Mouse (Mus musculus): Measurements from ENCODE around the gene Galnt18.

Gene Galnt18

DNA sequence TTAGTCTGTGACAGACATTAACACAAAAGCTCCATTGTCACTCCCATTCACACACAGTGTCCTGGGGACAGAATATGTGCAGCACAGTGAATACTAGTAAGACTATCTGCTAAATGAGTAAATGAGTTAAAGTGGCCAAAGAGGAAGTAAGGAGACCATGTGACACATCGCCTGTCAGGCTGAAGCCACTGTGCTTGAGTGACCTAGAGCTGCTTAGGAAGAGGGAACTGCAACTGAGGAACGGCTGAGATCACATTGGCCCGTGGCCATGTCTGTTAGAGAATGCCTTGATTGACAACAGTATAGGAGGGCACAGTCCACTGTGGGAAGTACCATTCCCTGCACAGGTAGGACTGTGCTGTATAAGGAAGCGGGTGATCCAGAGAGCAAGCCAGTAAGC, 67.0 kb downstream of the Galnt18 start:
- no peak for DNase-seq

DNA sequence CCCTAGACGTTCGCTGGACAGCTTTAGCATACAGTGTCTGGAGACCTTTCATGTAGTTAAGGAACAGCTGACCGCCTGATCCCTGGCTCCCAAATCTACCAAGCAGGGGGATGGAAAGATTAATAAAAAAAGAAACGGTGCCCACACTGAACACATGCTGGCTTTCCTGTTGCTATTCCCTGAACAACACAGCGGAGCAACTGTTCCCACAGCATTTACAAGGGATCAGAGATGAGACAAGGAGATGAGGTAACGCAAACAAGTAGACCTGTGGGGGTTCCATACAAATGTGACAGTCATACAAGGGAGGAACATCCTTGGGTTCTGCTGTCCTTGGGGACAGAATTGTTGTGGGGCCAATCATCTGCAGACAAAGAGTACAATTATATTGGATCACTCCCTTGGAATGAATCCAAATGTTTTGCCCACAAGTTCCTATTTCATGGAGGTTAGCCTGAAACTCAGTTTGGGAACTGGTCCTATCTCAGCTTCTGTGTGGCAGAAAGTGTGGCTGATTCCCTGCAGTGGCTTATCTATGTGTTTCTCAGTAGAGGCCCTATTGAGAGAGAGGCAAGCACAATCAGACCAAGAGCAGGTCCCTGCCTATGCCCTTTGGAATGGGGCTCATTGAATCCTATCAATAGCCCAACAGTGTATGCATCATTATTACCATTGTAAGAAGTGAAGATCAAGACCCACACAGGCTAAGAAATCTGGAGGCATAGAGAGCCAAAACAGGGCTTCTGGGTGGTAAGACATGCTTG, 68.5 kb downstream of the Galnt18 start:
- no peak for DNase-seq

DNA sequence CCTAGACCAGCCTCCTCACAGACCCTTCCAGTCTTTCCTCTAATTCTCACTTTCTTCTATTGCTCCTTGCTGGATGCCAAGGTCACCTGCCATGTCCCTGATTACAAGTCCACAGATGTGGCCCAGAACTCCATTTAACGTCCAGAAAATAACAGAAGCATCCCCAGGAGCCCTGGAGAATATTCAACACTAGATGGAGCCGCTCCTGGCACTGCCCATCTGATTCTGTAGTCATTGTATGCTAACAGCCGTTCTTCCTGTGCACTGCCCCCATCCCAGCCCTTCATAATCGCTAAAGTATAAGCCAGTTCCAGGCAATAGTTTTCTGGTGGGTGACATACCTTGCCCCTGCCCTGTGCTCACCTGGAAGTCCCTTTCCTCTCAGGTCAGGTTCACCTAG, 69.5 kb downstream of the Galnt18 start:
- DNase-seq = no peak

DNA sequence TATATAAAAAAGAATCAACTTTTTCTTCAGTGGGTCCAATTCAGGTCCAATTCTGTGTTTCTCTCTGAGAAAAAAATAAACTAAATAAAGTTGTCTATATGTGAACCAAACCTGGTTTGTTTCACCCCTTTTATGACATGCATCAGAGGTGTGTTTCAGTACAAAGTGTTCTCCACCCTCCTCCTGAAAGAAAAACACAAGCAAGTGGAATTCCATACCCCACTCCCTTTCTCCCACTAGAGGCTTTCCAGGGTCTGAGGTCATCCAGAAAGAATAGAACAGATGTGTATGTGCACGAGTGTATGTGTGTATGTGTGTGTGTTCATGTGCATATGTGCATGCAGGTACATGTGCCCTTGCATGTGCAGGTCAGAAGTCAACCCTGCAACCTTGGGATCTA, 71.2 kb downstream of the Galnt18 start:
- DNase-seq = no peak

DNA sequence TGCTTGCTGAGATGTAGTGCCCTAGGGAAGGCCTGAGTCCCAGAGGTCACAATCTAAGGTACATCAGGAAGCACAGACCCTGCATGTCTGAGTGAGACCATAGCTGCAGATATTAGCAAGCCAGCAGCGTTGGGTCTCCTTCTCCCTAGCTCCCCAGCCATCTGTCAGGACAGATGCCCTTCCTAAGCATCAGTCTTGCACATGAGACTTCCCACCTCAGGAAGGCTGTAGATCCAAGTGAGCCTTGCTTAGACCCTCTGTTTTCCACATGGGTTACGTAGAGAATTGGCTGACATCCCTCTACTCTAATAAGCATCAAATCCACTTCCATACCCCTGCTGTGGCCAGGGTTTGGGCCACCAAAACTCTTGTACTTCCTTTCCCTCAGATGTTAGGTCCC, 76.8 kb downstream of the Galnt18 start:
- DNase-seq = no peak

DNA sequence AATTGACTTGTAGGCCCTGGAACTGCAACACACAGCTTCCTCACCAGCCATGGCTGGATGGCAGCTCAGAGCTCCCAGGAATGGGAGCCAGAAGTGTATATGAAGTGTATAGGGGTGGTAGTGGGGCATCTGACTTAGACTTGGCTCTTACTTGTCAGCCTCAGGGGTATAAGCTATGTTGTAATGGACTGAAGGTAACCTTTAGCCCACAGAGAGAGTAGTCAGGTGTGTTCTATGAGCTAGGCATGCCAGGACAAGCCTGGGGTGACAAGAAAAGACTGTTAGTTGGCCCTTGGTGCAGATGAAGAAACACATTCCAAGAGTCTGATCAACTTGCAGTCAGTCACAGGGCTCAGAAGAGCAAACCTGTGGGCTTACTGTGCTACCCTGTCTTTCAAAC, 78.0 kb downstream of the Galnt18 start:
- no peak for DNase-seq

DNA sequence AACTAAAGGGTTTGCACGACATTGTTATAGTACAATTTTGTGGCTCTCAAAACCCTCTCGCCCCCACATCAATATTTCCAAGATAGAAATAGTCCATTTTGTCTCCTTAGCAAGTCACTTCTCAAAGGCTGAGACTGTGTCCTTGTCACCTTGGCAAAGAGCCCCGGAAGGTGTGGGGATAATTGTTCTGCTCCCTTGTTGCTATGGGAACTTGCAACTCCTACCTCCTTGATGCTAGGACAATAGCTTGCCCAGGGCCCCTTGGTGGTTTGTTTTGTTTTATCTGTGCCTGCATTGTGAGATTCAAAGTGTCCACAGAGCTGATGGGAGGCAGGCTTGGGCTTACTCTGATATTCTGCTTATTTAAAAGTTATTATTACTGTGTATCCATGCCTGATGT, 80.3 kb downstream of the Galnt18 start:
- DNase-seq = no peak

DNA sequence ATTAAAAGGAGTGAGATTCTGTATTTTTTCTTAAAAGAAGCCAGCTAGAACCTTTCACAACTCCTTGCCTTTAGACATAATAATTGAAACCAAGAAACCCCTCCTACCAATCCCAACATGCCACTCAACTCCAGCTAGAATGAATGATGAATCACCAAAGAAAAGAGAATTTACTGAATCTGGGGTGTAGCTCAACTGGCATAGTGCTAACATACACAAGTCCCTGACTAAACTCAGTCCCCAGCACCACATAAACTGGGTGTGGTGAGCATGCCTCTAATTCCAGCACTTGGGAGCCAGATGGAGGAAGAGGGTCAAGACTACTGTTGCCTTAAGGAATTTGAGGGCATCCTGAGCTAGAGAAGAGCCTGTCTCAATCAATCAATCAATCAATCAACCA, 83.6 kb downstream of the Galnt18 start:
- DNase-seq = no peak

DNA sequence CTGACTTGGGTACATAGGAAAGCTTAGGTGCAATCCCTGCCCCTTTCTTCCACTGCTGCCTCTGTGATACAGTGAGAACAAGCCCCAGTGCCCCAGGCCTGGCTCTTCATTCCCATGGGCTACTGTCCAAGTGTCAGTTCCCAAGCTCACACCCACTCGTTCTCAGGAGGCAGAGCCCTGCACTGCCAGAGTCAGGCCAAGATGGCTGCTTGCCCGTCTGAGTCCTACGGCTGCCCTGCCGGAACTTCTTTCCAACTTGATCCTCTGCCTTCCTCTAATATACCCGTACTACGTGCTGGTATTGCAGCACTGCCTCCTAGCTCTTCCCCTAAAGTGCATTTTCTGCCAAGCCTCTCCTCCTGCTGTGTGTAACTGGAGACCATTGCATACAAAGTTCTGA, 85.5 kb downstream of the Galnt18 start:
- DNase-seq = no peak

DNA sequence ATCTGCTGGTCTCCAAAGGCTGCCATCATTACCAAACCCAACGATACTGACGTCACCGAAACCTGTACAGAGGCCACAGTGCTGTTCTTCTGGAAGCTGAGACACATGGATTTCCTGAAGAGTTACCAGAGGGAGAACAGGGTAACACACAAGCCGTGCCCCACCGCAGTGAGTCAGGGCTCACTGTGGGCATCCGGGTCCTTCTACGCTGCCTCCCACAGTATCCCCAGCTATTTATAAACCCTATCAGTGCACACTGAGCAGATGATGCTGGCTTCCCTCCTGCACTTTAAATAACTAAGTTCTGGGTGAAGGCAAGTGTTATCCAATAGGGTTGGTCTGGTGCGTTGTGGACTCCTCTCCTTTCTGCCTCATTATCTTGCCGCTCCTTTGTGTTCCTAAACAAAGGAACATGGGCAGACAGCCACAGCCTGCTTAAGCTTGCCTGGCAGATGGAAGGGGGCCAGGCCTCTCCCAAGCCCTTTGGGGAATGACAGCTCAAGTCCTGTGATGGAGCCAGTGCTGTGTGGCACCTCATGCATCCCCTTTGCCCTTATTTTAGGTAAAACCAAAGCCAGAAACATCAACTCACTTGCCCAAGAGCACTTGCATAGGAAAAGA, 87.0 kb downstream of the Galnt18 start:
- DNase-seq = no peak

DNA sequence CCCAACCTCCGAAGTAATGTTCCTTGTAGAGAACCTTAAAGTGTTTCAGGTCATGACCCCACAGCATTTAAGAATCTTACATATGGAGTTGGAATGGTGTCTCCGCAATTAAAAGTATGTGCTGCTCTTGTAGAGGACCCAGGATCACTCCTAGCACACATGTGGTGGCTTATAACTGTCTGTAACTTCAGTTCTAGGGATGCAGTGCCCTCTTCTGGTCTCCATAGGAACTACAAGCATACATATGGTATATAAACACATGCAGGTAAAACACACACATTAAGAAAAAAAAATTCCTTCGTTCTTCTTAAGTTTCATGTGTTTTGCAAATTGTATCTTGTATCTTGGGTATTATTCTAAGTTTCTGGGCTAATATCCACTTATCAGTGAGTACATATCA, 99.7 kb downstream of the Galnt18 start:
- no peak for DNase-seq

DNA sequence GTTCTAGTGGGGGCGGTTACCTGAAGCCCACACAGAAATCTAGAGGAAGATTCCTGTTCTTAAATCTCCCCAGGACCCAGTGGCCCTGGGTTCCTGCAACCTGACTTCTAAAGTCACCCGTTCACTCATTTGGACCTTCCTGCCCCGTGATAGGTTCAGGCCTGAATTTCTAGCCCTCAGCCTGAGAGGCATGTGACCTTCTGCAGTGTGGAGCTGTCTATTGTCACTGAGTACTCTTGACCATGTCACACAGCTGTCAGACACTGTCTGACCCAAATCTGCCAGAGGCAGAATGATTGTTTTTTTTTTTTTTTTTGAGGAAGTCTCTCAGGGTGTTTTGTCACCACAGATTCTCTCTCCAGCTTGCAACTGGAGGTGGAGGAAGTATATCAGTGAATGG, 103.3 kb downstream of the Galnt18 start:
- no peak for DNase-seq

DNA sequence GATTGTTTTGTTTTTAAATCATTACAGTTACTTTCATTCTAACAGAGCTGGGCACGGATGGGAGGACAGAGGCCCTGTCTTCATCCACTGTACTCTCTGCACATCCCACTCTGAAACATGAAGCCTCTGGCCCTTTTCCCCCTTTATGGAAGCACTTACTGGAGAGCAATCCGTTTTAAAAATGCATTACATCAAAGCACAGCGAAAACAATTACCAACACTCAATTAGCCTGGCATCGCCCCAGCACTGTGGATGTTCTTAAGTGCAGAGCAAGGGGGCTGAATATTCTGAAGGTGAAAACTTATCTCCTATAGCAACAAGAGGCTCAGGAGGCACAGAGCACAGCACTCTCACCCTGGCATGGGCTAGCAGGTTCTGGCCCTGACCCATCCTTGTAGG, 107.3 kb downstream of the Galnt18 start:
- no peak for DNase-seq

DNA sequence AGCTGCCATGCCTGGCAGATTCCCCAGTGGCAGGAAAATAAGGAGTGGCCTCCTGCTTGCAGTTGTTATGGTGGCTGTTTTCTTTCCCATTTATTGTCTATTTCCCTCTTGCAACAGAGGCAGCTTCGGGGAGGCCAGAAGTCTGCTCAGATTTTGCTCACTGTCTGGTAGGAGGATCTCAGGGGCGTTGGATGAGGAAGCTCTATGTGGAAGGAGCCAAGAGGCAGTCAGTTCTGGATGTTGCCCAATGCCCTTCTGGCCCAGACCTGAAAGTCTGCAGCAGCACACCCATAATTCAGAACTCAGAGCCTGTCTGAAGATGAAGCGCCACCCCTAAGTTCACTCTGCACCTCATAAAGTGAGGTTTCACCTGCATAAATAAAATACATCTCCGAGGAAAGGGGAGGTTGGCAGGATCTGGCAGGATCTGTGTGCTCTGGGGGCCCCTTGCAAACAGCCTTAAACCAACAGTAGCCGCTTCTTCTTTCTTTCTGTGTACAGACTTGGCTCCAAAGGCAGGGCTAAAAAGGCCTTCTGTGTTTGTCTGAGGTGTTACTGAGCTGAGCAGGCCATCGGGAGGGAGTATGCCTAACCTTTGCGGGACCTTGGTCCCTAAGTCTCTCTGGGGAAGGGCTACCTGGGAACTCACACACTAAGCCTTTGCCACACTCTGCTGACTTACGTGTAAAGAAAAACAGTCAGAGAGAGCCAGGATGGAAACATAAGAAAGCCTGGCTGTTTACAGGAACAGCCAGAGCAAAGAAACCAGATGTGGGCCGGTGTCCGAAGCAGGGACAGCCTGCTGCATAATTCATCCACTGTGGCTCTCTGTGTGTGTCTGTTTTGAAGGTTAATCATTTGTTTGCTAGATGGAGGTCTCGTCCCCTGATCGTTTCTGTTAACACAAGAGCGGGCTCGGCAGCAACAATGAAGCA, 116.4 kb downstream of the Galnt18 start:
- no peak for DNase-seq

DNA sequence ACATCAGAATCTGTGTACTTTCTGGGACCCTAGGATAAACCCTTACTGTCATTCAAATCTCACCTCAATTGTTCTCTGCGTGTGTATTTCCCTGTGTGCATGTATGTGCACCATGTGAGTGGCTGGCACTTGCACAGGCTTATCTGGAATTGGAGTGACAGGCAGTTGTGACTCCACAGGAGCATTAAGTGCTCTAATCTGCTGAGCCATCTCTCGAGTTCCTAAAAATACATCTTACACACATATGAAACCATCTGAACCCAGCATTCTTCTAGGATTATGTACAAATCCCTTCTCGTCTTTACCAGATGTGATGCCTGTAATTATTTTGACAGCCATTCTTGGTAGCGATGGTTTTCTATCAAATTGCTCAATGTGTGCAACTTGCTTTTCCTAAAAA, 121.2 kb downstream of the Galnt18 start:
- no peak for DNase-seq

DNA sequence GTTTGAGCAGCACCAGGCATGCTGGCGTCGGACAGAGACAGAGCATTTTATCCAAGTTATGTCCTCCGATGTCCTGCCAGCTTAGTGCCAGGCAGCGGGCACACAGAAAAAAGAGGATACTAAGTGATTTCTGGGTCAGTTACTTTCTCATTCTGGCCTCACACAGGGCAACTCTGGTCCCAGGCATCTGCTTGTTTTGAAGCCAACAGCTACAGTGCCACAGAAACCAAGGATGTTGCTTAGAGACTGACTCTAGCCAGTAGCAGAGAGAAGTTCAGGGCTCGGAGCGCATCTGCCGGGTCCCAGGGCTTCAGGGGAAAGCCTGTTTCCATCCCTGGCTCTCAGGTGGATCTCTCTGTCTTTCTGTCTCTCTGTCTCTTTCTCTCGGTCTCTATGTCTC, 124.8 kb downstream of the Galnt18 start:
- no peak for DNase-seq

DNA sequence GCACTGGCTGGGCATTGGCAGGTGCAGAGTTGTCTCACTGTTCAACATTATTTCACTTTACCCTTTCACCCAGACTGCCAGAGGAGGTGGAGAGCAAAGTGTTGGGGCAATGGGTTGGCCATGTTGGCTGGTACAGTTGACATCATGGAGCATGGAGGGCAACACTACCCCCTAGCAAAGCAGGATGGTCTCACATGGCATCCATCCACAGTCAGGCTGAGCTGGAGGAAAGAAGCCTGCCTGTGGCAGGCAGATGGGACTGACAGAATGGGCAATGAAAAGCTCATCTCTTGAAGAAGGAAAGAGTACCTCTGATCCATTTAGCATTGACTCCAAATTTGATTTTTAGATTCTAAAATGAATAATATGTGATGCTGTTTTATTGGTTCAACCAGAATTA, 125.3 kb downstream of the Galnt18 start:
- no peak for DNase-seq

DNA sequence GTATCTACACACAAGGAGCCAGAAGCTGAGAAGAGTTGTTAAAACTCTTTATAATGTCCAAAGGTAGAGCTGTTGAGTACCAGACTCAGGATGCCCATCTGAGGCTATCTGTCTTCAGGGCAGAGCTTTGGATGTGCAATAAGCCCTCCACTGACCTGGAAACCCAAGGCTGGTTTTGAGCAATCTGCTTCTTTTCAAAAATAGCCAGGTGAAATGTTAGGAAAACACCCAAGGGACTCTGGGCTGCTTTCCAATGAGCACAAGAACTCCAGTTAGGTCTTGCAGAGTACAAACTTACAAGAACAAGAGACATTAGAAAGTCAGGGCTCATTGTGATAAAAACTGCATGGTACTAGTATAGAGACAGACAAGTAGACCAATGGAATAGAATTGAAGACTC, 135.4 kb downstream of the Galnt18 start:
- no peak for DNase-seq

DNA sequence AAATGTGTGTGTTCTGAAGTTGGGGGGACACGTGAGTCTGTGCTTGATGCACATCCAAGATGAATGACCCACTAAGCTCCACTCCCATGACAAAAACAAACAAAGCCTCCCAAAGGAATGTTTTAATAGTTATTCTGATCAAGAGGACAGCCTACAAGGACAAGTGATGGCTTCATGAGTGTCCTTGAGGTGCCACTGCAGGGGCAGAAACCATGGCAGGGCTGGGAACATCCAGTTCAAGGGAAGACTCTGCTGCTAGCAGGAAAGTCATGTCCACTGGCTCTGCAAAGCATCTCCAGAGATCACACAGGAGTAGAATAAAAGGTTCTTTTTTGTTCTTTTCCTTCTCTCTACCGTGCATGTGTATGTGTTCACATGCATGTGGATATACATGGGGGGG, 140.9 kb downstream of the Galnt18 start:
- DNase-seq = no peak

DNA sequence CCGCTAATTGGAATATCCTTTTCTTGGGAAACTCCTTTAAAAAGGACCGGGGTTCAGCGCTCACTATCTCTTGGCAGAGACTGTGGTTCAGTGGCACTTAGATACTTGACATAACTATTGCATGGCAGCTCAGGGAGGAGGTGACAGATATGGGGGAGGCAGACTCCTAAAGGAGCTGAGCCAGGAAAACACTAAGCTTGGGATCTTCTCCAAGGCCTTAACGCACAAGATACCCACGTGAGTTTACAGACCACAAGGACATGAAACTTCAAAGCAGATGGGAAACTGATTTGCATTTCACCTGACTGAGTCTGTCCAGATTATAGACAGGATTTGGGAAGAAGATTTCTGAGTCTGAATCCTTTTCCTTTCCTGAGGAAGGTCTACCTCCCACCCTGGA, 141.3 kb downstream of the Galnt18 start:
- no peak for DNase-seq

DNA sequence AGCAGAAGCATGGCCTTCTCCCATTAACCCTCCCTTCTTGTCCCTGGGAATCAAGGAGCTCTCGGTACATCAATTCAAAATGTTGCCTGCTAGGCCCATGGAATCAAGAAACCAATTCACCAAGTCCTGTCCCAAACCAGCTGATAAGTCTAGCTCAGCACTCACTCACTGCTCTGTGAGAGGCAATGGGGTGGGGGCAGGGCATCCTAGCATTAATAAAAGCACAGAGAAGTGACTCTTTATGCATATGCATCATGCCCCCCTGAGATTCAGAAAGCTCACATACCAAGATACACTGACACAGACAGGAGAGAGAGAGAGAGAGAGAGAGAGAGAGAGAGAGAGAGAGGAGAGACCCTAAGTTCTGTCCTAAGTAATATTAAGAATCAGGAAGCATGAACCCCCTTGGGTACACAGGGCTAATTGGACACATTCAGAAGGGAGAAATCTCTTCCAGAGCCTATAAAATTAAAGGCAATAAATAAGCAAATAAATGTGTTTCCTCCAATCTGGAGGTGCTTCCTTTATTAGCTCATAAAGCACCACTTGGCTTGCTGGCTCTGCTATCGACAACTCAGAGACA, 141.8 kb downstream of the Galnt18 start:
- no peak for DNase-seq

DNA sequence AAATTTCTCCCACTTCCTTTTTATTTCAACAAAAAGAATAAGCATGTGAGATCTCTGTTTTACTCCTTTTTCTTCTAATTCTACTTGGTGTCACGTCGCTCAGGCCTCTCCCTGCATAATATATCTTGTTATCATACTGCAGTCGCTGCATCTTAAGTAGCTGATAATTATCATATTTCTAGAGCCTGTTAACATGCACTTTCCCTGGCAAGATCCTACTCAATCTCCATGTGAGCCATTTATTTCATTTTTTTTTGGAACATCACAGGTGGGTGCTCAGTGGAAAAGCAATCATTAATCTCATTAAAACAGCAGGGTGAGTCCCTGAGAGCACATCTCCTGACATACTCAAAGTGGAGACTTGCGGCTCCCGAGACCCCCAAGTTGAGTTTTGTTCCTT, 143.3 kb downstream of the Galnt18 start:
- DNase-seq = no peak

DNA sequence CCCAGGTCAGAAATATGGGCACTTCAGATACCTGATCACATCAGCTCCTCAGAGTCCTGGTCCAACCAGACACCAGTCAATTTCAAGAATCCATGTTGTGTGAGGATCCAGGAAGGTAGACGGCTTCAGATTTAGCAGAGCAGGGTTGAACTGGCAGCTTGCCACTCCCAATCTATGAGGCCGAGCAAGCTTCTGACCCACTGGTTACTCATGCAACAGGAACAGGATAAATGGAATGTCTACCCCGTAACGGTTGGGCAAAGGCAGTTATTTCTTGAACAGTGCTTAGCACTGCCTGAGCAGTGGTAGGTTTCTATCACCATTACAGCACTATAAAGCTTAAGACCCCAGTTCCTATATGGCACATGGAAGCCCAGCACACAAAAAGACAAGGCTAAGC, 148.5 kb downstream of the Galnt18 start:
- no peak for DNase-seq

DNA sequence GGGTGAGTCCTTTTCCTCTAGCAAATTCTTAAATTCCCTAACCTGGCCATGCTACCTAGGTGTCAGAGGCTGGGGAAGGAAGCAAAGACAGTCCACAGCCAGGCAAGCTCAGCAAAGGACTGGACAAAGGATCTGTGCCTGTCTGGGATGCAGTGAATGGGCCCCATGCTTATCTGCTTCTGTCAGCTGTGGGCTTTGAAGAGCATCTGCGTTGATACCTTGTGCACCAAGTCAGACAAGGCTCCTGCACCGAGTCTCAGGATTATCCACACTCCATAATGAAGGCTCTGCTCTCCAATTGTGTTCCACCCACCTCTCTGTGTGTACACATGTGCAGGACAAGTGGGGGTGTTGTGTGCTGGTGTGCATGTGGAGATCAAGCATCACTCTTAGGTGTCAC, 153.5 kb downstream of the Galnt18 start:
- DNase-seq = no peak

Data from B cell, adult 2 months (primary cell).